Mouse (Mus musculus): Measurements from ENCODE around the gene Olfr675. TPM values are rescaled to one million over a fixed set of nuclear protein-coding genes. Genes with fewer than 3 reads are reported as not detected.

Gene Olfr675
- polyA plus RNA-seq, 1 experiment from 2014 or later, result not detected

Other genes starting within 250 kb of the Olfr675 start
- gene Usp17lb, start 185.9 kb downstream of the Olfr675 start, polyA plus RNA-seq (2015; fragmentation: Nextera tagmentation; extraction: Ambion mirVana), result not detected in 2 replicates
- not detected in 2 replicates for gene Usp17la, start 171.5 kb downstream of the Olfr675 start, polyA plus RNA-seq (2015; fragmentation: Nextera tagmentation; extraction: Ambion mirVana)
- gene Olfr665, start 150.4 kb downstream of the Olfr675 start, polyA plus RNA-seq (2015; fragmentation: Nextera tagmentation; extraction: Ambion mirVana), result not detected in 2 replicates
- not detected in 2 replicates for gene Olfr666, start 132.5 kb downstream of the Olfr675 start, polyA plus RNA-seq (2015; fragmentation: Nextera tagmentation; extraction: Ambion mirVana)
- gene Olfr667, start 107.0 kb downstream of the Olfr675 start, polyA plus RNA-seq (2015; fragmentation: Nextera tagmentation; extraction: Ambion mirVana), result not detected in 2 replicates
- gene Olfr668, start 100.4 kb downstream of the Olfr675 start, polyA plus RNA-seq (2015; fragmentation: Nextera tagmentation; extraction: Ambion mirVana), result not detected in 2 replicates
- not detected in 2 replicates for gene Olfr669, start 94.2 kb downstream of the Olfr675 start, polyA plus RNA-seq (2015; fragmentation: Nextera tagmentation; extraction: Ambion mirVana)
- not detected in 2 replicates for gene Olfr670, start 65.8 kb downstream of the Olfr675 start, polyA plus RNA-seq (2015; fragmentation: Nextera tagmentation; extraction: Ambion mirVana)
- gene Olfr671, start 49.3 kb downstream of the Olfr675 start, polyA plus RNA-seq (2015; fragmentation: Nextera tagmentation; extraction: Ambion mirVana), result not detected in 2 replicates
- gene Olfr672, start 26.4 kb downstream of the Olfr675 start, polyA plus RNA-seq (2015; fragmentation: Nextera tagmentation; extraction: Ambion mirVana), result not detected in 2 replicates
- not detected in 2 replicates for gene Olfr676, start 4.2 kb upstream of the Olfr675 start, polyA plus RNA-seq (2015; fragmentation: Nextera tagmentation; extraction: Ambion mirVana)
- not detected in 2 replicates for gene Olfr677, start 22.9 kb upstream of the Olfr675 start, polyA plus RNA-seq (2015; fragmentation: Nextera tagmentation; extraction: Ambion mirVana)
- not detected in 2 replicates for gene Olfr678, start 36.0 kb upstream of the Olfr675 start, polyA plus RNA-seq (2015; fragmentation: Nextera tagmentation; extraction: Ambion mirVana)
- not detected in 2 replicates for gene Olfr679, start 52.7 kb upstream of the Olfr675 start, polyA plus RNA-seq (2015; fragmentation: Nextera tagmentation; extraction: Ambion mirVana)
- gene Olfr680-ps1, start 64.4 kb upstream of the Olfr675 start, polyA plus RNA-seq (2015; fragmentation: Nextera tagmentation; extraction: Ambion mirVana), result not detected in 2 replicates
- gene Olfr681, start 88.4 kb upstream of the Olfr675 start, polyA plus RNA-seq (2015; fragmentation: Nextera tagmentation; extraction: Ambion mirVana), result not detected in 2 replicates
- gene Olfr683, start 118.6 kb upstream of the Olfr675 start, polyA plus RNA-seq (2015; fragmentation: Nextera tagmentation; extraction: Ambion mirVana), result not detected in 2 replicates
- not detected in 2 replicates for gene Olfr684, start 135.2 kb upstream of the Olfr675 start, polyA plus RNA-seq (2015; fragmentation: Nextera tagmentation; extraction: Ambion mirVana)
- not detected in 2 replicates for gene Olfr685, start 157.6 kb upstream of the Olfr675 start, polyA plus RNA-seq (2015; fragmentation: Nextera tagmentation; extraction: Ambion mirVana)
- not detected in 2 replicates for gene Olfr686, start 179.0 kb upstream of the Olfr675 start, polyA plus RNA-seq (2015; fragmentation: Nextera tagmentation; extraction: Ambion mirVana)

All from midbrain, embryonic 16.5 days (tissue).